Mouse (Mus musculus): ENCODE data around the gene Rsad1. TPM values are rescaled to one million over a fixed set of nuclear protein-coding genes. Genes with fewer than 3 reads are reported as not detected.

The Rsad1 gene
- polyA plus RNA-seq, 1 experiment from 2014 or later = 4.2 TPM

DNA sequence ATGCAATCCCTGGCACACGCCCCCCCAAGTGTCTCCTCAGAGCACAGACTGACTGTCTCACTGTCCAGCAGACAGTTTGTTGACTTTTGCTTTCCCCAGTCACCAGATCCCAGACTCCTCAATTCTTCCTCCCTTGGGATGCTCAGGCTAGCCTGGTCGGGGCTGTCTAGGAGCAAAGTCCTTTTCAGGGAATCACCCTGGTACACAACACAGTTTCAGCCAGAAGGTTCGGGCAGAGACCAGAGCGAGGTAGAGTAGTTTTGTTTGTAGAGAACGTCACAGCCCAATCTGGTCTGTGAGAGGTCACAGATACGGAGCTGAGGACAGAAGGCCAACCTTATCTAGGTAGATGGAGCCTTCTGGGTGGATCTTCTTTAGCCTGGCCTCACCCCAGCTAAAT, 17.5 kb upstream of the Rsad1 start:
- Histone ChIP-seq H3K27me3 (ENCODE audit: insufficient read depth, low read length) (peaks cover 10% of the 10 kb centered on the region; the same call in 1 of the 2 replicates), H3K4me3 (ENCODE audit: low read depth, low read length) (no peak overlapping the region), H3K36me3 (ENCODE audit: insufficient read depth) (peaks cover 18% of the 10 kb centered on the region; the same call in 1 of the 2 replicates), H3K9ac (no peak overlapping the region), H3K27ac (ENCODE audit: low read depth) (no peak overlapping the region), H3K9me3 (ENCODE audit: low read depth, low read length) (no peaks in the 10 kb centered on the region), H3K4me2 (no peak overlapping the region), H3K4me1 (ENCODE audit: insufficient read depth) (peaks cover 11% of the 10 kb centered on the region)
- no peak for ATAC-seq (ENCODE audit: insufficient read depth)
- no peak for DNase-seq
- no peak for TF ChIP-seq CTCF (IDR thresholded peaks at IDR 0.05; ENCODE audit: low read depth)
- WGBS = 48% methylated on average over 6 of the region's 6 CpGs

DNA sequence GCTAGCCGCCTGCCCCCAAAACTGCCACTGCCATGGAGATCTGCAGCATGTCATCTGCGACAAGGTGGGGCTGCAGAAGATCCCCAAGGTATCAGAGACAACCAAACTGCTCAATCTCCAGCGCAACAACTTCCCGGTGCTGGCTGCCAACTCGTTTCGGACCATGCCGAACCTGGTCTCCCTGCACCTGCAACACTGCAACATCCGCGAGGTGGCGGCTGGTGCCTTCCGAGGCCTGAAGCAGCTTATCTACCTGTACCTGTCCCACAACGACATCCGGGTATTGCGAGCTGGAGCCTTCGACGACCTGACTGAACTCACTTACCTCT, 16.1 kb upstream of the Rsad1 start:
- Histone ChIP-seq H3K4me2 (peak overlapping the region; percentile 59), H3K36me3 (ENCODE audit: insufficient read depth) (peaks cover 9% of the 10 kb centered on the region; the same call in 1 of the 2 replicates), H3K9ac (no peak overlapping the region), H3K9me3 (ENCODE audit: low read depth, low read length) (no peaks in the 10 kb centered on the region), H3K4me1 (ENCODE audit: insufficient read depth) (peaks cover 11% of the 10 kb centered on the region), H3K27me3 (ENCODE audit: insufficient read depth, low read length) (peaks cover 10% of the 10 kb centered on the region; the same call in 1 of the 2 replicates), H3K27ac (ENCODE audit: low read depth) (no peak overlapping the region), H3K4me3 (ENCODE audit: low read depth, low read length) (peak overlapping the region; percentile 24)
- WGBS = 19% methylated on average over 16 of the region's 16 CpGs
- ATAC-seq (ENCODE audit: insufficient read depth) (no peak), DNase-seq (peak; percentile 50)
- TF ChIP-seq CTCF (IDR thresholded peaks at IDR 0.05; ENCODE audit: low read depth) = peak; percentile 49

DNA sequence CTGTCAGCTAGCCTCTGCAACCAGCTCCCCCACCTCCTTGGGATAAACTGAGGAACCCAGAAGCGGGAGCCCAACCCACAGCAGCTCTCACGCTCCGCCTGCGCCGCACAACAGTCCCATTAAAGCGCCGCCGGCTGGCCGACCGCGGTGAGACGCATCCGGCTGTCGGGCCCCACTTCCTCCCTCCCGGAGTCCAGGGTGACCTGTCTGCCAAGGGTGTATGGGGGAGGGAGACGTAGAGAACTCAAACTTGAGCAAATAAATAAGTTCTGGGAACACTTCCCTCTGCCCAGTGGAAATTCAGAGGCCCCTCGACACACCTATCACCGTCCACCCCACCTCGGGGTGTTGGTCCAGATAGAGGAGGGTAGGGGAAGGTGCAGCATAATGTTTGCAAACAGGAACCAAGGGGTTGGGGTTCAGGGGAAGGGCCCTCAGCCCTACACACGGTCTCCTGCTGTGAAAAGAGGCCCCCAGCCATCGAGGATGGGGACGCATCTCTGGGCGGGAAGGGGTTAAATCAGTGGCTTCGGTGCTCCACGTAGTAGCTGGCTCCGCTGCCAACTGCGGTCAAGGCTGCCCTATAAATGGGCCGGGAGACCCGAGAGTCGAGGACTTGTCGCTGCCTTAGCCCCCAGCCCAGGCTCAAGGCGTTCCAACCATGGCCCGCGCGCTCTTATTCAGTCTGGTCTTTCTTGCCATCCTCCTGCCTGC, 15.5 kb upstream of the Rsad1 start, which contains the start of gene Chad:
Chad (plus strand) TSS at position 611 of the 714 bp plus-strand sequence.
- H3K9ac ChIP-seq = peak within 1 kb of the TSS; percentile 10; the same call in 1 of the 2 replicates
- WGBS = 4% methylated on average over 35 of the region's 35 CpGs
- peak within 1 kb of the TSS; percentile 59 for H3K4me2 ChIP-seq
- DNase-seq (peak; percentile 71), ATAC-seq (ENCODE audit: insufficient read depth) (peak; percentile 50; the same call in 1 of the 2 replicates)
- no peak within 1 kb of the TSS for H3K27ac ChIP-seq (ENCODE audit: low read depth)
- peaks cover 11% of the 10 kb centered on the region for H3K4me1 ChIP-seq (ENCODE audit: insufficient read depth)
- H3K36me3 ChIP-seq (ENCODE audit: insufficient read depth) = peaks cover 8% of the 10 kb centered on the region; the same call in 1 of the 2 replicates
- H3K27me3 ChIP-seq (ENCODE audit: insufficient read depth, low read length) = peaks cover 10% of the 10 kb centered on the region; the same call in 1 of the 2 replicates
- peak; percentile 35 for TF ChIP-seq CTCF (IDR thresholded peaks at IDR 0.05; ENCODE audit: low read depth)
- H3K4me3 ChIP-seq (ENCODE audit: low read depth, low read length) = peak within 1 kb of the TSS; percentile 24
- no peaks in the 10 kb centered on the region for H3K9me3 ChIP-seq (ENCODE audit: low read depth, low read length)

DNA sequence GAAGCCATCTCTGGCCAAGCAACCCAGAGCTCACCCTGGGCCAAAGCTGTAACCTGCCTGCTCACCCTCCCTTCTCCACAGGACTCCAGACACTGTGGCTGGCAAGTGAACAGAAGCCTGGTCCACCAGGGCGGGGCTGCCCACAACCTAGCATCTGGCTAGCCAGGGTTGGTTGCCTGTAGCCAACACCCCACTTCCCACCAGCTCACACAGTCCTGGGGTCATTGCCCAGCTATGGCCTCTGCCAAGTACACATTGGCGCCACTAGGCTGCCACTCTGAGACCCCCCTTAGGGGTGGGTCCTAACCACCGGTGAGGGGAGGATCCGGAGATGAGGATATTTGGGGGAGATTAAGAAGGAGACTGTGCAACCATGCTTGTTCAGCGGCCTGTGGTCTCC, 14.8 kb upstream of the Rsad1 start:
- Histone ChIP-seq H3K36me3 (ENCODE audit: insufficient read depth) (peaks cover 7% of the 10 kb centered on the region; the same call in 1 of the 2 replicates), H3K4me2 (peak overlapping the region; percentile 59), H3K9ac (peak overlapping the region; percentile 10; the same call in 1 of the 2 replicates), H3K27ac (ENCODE audit: low read depth) (no peak overlapping the region), H3K9me3 (ENCODE audit: low read depth, low read length) (no peaks in the 10 kb centered on the region), H3K4me3 (ENCODE audit: low read depth, low read length) (no peak overlapping the region), H3K4me1 (ENCODE audit: insufficient read depth) (peaks cover 11% of the 10 kb centered on the region), H3K27me3 (ENCODE audit: insufficient read depth, low read length) (peaks cover 10% of the 10 kb centered on the region; the same call in 1 of the 2 replicates)
- ATAC-seq (ENCODE audit: insufficient read depth) (peak; percentile 26; the same call in 1 of the 2 replicates), DNase-seq (no peak)
- no peak for TF ChIP-seq CTCF (IDR thresholded peaks at IDR 0.05; ENCODE audit: low read depth)
- 50% methylated on average over 5 of the region's 5 CpGs for WGBS

DNA sequence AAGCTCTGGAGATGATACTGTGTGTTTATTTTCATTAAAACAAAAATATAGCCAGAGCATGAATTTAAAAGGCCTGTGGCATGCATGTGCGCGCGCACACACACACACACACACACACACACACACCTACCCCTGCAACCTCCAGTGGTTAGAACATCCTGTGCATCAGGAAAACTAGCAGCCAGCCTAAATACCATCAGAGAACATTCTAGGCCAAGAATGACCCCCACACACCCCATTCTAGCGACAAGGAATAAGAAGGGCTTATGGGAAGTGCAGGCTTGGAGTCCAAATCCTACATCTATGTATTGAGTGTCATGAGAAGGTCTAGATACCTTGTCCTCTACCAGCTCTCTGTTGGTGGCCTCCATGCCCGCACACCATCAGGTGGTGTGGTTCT, 14.3 kb upstream of the Rsad1 start:
- H3K9me3 ChIP-seq (ENCODE audit: low read depth, low read length) = no peaks in the 10 kb centered on the region
- no peak overlapping the region for H3K9ac ChIP-seq
- H3K36me3 ChIP-seq (ENCODE audit: insufficient read depth) = 0 out of 2 replicates have a peak, but pooled peaks cover 10% of the 10 kb centered on the region
- peaks cover 11% of the 10 kb centered on the region for H3K4me1 ChIP-seq (ENCODE audit: insufficient read depth)
- H3K27ac ChIP-seq (ENCODE audit: low read depth) = no peak overlapping the region
- peaks cover 10% of the 10 kb centered on the region; the same call in 1 of the 2 replicates for H3K27me3 ChIP-seq (ENCODE audit: insufficient read depth, low read length)
- no peak for TF ChIP-seq CTCF (IDR thresholded peaks at IDR 0.05; ENCODE audit: low read depth)
- no peak overlapping the region for H3K4me2 ChIP-seq
- 86% methylated on average over 5 of the region's 5 CpGs for WGBS
- no peak for DNase-seq
- no peak for ATAC-seq (ENCODE audit: insufficient read depth)
- no peak overlapping the region for H3K4me3 ChIP-seq (ENCODE audit: low read depth, low read length)

DNA sequence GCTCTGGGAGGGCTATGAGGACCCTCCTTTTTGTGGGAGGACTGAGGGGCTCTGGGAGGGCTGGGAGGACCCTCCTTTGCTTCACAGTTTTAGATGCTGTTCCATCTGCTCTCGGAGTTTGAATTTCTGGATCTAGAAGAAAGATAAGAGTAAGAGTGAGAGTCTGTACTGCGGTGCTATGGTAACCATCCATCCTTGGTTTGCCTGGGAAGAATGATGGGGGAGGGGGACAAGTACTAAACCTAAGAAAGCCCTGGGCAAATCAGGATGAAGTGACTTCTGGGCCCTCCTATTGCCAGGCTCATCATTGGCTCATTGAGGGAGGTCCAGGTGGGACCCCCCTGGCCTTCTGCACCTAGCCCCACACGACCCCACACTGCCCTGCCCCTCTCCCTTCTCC, 9.2 kb upstream of the Rsad1 start:
- no peak for TF ChIP-seq CTCF (IDR thresholded peaks at IDR 0.05; ENCODE audit: low read depth)
- WGBS = 47% methylated on average over 3 of the region's 3 CpGs
- no peak overlapping the region for H3K4me3 ChIP-seq (ENCODE audit: low read depth, low read length)
- H3K27me3 ChIP-seq (ENCODE audit: insufficient read depth, low read length) = no peaks in the 10 kb centered on the region
- H3K9ac ChIP-seq = no peak overlapping the region
- no peak for DNase-seq
- H3K36me3 ChIP-seq (ENCODE audit: insufficient read depth) = 0 out of 2 replicates have a peak, but pooled peaks cover 10% of the 10 kb centered on the region
- no peaks in the 10 kb centered on the region for H3K4me1 ChIP-seq (ENCODE audit: insufficient read depth)
- H3K27ac ChIP-seq (ENCODE audit: low read depth) = no peak overlapping the region
- no peak for ATAC-seq (ENCODE audit: insufficient read depth)
- no peaks in the 10 kb centered on the region for H3K9me3 ChIP-seq (ENCODE audit: low read depth, low read length)
- no peak overlapping the region for H3K4me2 ChIP-seq

DNA sequence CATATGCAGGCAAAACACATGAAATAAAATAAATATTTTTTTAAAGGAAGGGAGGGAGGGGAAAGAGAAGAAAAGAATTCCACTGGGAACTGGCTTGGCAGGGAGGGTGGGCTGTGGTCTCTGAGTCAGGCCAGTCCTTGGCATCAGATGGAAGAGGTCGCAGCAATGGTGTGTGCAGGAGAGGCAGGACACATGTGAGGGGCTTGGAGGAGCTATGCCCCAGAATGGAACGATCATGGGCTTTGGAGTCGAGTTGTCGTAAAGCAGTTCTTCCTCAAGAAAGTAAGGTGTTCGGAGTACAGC, 1.3 kb upstream of the Rsad1 start:
- H3K9me3 ChIP-seq (ENCODE audit: low read depth, low read length) = no peaks in the 10 kb centered on the region
- DNase-seq (no peak), ATAC-seq (ENCODE audit: insufficient read depth) (no peak)
- no peak overlapping the region for H3K4me3 ChIP-seq (ENCODE audit: low read depth, low read length)
- no peak overlapping the region for H3K4me2 ChIP-seq
- H3K27me3 ChIP-seq (ENCODE audit: insufficient read depth, low read length) = no peaks in the 10 kb centered on the region
- no peak overlapping the region for H3K27ac ChIP-seq (ENCODE audit: low read depth)
- H3K36me3 ChIP-seq (ENCODE audit: insufficient read depth) = no peaks in the 10 kb centered on the region
- no peak overlapping the region for H3K9ac ChIP-seq
- no peaks in the 10 kb centered on the region for H3K4me1 ChIP-seq (ENCODE audit: insufficient read depth)
- WGBS = 74% methylated on average over 5 of the region's 5 CpGs
- no peak for TF ChIP-seq CTCF (IDR thresholded peaks at IDR 0.05; ENCODE audit: low read depth)
